Mouse (Mus musculus) spleen, postnatal 14 days (tissue): ENCODE data around the gene Gpc6.

Experiments
- DNase-seq, 2 experiments: peaks; one replicate each; pipeline ENCODE4 v3.0.0; 2021 to 2022; ENCODE audit warnings: low spot score in 2 of 2

Gpc6 gene

DNA sequence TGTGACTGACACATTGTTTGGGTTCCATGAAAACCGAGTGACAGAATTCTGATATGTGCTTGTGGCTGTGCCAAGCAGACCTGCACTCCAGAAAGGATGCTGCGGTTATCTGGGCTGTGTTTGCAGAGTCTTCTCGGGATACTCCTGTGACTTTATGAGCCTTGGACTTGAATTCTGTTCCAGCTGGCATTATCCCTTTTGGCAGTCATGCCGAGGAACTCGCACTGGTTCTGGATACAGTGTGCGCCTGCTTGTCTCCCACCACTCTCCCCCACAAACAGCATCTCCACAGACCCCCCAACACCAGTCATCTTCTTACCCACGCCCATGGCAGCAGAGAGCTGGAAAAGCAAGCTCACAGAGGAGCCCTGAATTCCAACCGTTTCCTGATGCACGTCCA, 1084.4 kb downstream of the Gpc6 start:
- no peak for DNase-seq

GRCm38 (mm10) chr14:118013237-118013636, 1088.1 kb downstream of the Gpc6 start:
- DNase-seq = no peak

GRCm38 (mm10) chr14:118019314-118019713, 1094.2 kb downstream of the Gpc6 start:
- DNase-seq = no peak

DNA sequence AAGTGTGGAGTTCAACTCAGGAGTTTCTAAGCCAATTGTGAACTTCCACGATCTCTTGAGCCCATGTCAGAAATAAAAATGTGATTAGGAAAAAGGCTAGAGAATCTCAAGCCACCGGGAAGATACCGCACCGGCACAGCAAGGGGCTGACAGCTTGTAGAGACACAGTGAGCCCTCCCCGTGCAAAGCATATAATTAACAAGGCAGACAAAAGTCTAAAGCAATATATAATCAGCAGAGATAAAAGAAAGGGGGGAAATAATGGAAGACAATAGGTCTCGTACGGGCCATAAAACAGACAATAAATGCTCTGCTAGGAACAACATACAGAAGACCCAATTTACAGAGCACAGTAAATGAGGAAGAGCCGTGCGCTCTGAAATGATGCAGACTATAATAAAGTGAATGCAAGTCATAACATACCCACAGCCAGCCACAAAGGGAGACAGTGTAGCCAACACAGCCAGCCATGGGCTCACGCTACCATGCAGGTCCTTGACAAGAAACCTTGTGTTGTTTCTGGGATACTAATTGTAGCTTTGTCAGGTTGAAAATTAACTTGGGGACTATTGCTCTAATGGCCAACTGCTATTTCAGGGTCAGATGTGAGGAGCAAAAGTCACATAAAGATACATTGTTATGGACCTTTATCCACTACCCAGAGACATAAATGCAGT, 1096.9 kb downstream of the Gpc6 start:
- no peak for DNase-seq
